ENCODE assay signal across 11 mouse cellular contexts in the genomic region with DNA sequence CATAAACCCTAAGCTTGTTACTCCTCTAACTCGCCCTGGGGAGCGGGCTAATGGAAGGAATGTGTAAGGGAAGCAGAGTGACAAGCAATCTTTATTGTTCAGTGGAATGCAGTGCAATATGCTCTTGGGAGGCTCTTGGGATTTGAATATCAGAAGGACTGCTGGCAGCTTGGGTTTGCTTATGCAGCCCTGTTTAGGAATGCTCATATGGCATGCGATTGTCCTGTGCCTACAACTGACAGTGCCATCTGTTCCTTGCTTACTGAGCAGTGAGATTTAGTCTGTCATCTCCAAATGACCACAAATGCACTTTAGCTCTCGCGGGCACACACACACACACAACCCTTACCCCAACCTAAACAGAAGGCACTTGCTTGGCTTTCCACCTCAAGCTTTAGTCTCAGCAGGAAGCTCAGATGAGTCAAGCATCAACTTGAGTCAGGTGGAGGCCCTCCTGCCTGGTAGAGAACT. TPM values are rescaled to one million over a fixed set of nuclear protein-coding genes. Genes with fewer than 3 reads are reported as not detected.
DNase-seq lines count a peak whose midpoint lies in the region; ATAC-seq and TF ChIP-seq lines count a peak whose summit lies in the region.
"Had no signal": no experiment of that assay in that cellular context is flagged by ENCODE, and none has a peak within 500 bp of the region (broad histone marks: within the 10 kb centered on the region; RNA-seq: fewer than 3 reads in every experiment).

No protein-coding gene starts in this region.

- no peak for ATAC-seq in limb, embryonic 11.5 days (ENCODE audit: insufficient number of reproducible peaks, low FRiP score, low TSS enrichment, low read depth)
- peak; percentile 62; the same call in 1 of the 2 replicates for ATAC-seq in hindbrain, embryonic 14.5 days (ENCODE audit: low FRiP score)
- ATAC-seq in megakaryocyte-erythroid progenitor cell, adult 5-6 weeks (replicated peaks; ENCODE audit: low FRiP score, low TSS enrichment, poor library complexity, severe bottlenecking) = no peak

- H3K4me1 ChIP-seq in limb, embryonic 11.5 days (ENCODE audit: control insufficient read depth, insufficient read depth, low read length) = peaks cover 7% of the 10 kb centered on the region
- peaks cover 17% of the 10 kb centered on the region for H3K4me1 ChIP-seq in limb, embryonic 10.5 days
- H3K4me1 ChIP-seq in hindbrain, embryonic 14.5 days (replicated peaks; ENCODE audit: control insufficient read depth, insufficient read depth, low read length) = peaks cover 14% of the 10 kb centered on the region
- H3K4me1 ChIP-seq: embryonic facial prominence, embryonic 12.5 days had no signal

- H3K9ac ChIP-seq in limb, embryonic 11.5 days (ENCODE audit: low read length) = no peak overlapping the region
- H3K9ac ChIP-seq in hindbrain, embryonic 14.5 days = no peak overlapping the region
- H3K9ac ChIP-seq: embryonic facial prominence, embryonic 12.5 days had no signal

- no peak for TF ChIP-seq POLR2A in myocyte (IDR thresholded peaks at IDR 0.05; ENCODE audit: insufficient read length, low read depth)

- H3K4me2 ChIP-seq in limb, embryonic 11.5 days (ENCODE audit: low read depth, severe bottlenecking) = no peak overlapping the region
- H3K4me2 ChIP-seq in hindbrain, embryonic 14.5 days (replicated peaks) = no peak overlapping the region
- peak overlapping the region; percentile 24 for H3K4me2 ChIP-seq in myocyte (ENCODE audit: low read depth)
- H3K4me2 ChIP-seq: embryonic facial prominence, embryonic 12.5 days had no signal

- H3K36me3 ChIP-seq in limb, embryonic 11.5 days (ENCODE audit: control insufficient read depth, insufficient read depth, low read length) = no peaks in the 10 kb centered on the region
- H3K36me3 ChIP-seq in limb, embryonic 10.5 days = no peaks in the 10 kb centered on the region
- H3K36me3 ChIP-seq in hindbrain, embryonic 14.5 days (replicated peaks; ENCODE audit: control insufficient read depth, insufficient read depth) = no peaks in the 10 kb centered on the region
- H3K36me3 ChIP-seq in myocyte (ENCODE audit: control insufficient read depth, insufficient read depth) = no peaks in the 10 kb centered on the region
- H3K36me3 ChIP-seq: embryonic facial prominence, embryonic 12.5 days had no signal

- H3K4me3 ChIP-seq in limb, embryonic 11.5 days (ENCODE audit: low read depth, low read length) = no peak overlapping the region
- no peak overlapping the region for H3K4me3 ChIP-seq in limb, embryonic 10.5 days
- no peak overlapping the region for H3K4me3 ChIP-seq in hindbrain, embryonic 14.5 days (replicated peaks; ENCODE audit: low read length)
- H3K4me3 ChIP-seq in myocyte = no peak overlapping the region
- H3K4me3 ChIP-seq: embryonic facial prominence, embryonic 12.5 days had no signal

- H3K27ac ChIP-seq in limb, embryonic 11.5 days (replicated peaks; ENCODE audit: low read depth, low read length) = no peak overlapping the region
- no peak overlapping the region for H3K27ac ChIP-seq in limb, embryonic 10.5 days
- H3K27ac ChIP-seq in hindbrain, embryonic 14.5 days = no peak overlapping the region
- H3K27ac ChIP-seq: embryonic facial prominence, embryonic 12.5 days; macrophage had no signal

- no peaks in the 10 kb centered on the region for H3K27me3 ChIP-seq in limb, embryonic 11.5 days (ENCODE audit: control insufficient read depth, insufficient read depth, low read length)
- no peaks in the 10 kb centered on the region for H3K27me3 ChIP-seq in limb, embryonic 10.5 days (ENCODE audit: low read depth, poor library complexity, severe bottlenecking)
- H3K27me3 ChIP-seq in hindbrain, embryonic 14.5 days (ENCODE audit: control insufficient read depth, insufficient read depth, low read length) = no peaks in the 10 kb centered on the region
- no peaks in the 10 kb centered on the region for H3K27me3 ChIP-seq in myocyte (ENCODE audit: control insufficient read depth, insufficient read depth, insufficient read length)
- H3K27me3 ChIP-seq: embryonic facial prominence, embryonic 12.5 days had no signal

- WGBS in limb, embryonic 11.5 days = 58% methylated on average over 5 of the region's 5 CpGs
- WGBS in limb, embryonic 10.5 days = 71% methylated on average over 5 of the region's 5 CpGs
- 38% methylated on average over 5 of the region's 5 CpGs for WGBS in hindbrain, embryonic 14.5 days

- intact Hi-C loops in heart, postnatal 25 days (cut with DNase I) = no loop called here

- H3ac ChIP-seq in myocyte (ENCODE audit: control insufficient read depth, insufficient read length) = no peak overlapping the region

- H3K79me2 ChIP-seq in myocyte (ENCODE audit: control insufficient read depth, insufficient read depth) = no peaks in the 10 kb centered on the region

- H3K9me3 ChIP-seq in limb, embryonic 11.5 days (ENCODE audit: control insufficient read depth, low read length) = no peaks in the 10 kb centered on the region
- H3K9me3 ChIP-seq in limb, embryonic 10.5 days (replicated peaks) = no peaks in the 10 kb centered on the region
- H3K9me3 ChIP-seq in hindbrain, embryonic 14.5 days (ENCODE audit: control insufficient read depth, low read length) = no peaks in the 10 kb centered on the region
- H3K9me3 ChIP-seq: embryonic facial prominence, embryonic 12.5 days had no signal

- DNase-seq in limb, embryonic 11.5 days (ENCODE audit: low spot score) = peak; percentile 28
- DNase-seq in limb, embryonic 10.5 days (ENCODE audit: low spot score) = no peak
- DNase-seq in cerebellum, adult 9-10 months = peak; percentile 97
- DNase-seq in hindbrain, embryonic 14.5 days (ENCODE audit: low spot score) = peak; percentile 49
- DNase-seq in ovary, postnatal 14 days (ENCODE audit: low spot score) = no peak
- DNase-seq in heart, postnatal 25 days (ENCODE audit: low spot score) = no peak
- DNase-seq: kidney, postnatal 14 days had no signal

TF ChIP-seq in myocyte, 11 proteins besides CTCF, POLR2A, EP300 and RAD21:
- TF ChIP-seq MYOD1 (IDR thresholded peaks at IDR 0.05; ENCODE audit: control insufficient read depth in 1 of 3, insufficient read length in 2 of 3, low read depth in 2 of 3) (peak; percentile 69 to 93 (median 88)), MAX (IDR thresholded peaks at IDR 0.05; ENCODE audit: low read depth) (no peak), MYOG (IDR thresholded peaks at IDR 0.05; ENCODE audit: control insufficient read depth in 1 of 3, insufficient read depth in 1 of 3, insufficient read length in 2 of 3, low read depth in 2 of 3) (peak in 1 of 3 experiments; percentile 20)

RNA-seq across cellular contexts. Expression of gene Nhlrc3, which starts 47.1 kb away (rescaled TPM):
- polyA plus RNA-seq in limb, embryonic 11.5 days (2014; fragmentation: Nextera tagmentation; extraction: Ambion mirVana) = 7.9 and 9.8 TPM in 2 replicates
- polyA plus RNA-seq in limb, embryonic 10.5 days (2016; fragmentation: Nextera tagmentation; extraction: Ambion mirVana) = 7.6 and 10.3 TPM in 2 replicates
- 8.9 and 10.0 TPM in 2 replicates for polyA plus RNA-seq in hindbrain, embryonic 14.5 days (2014; fragmentation: Nextera tagmentation; extraction: Ambion mirVana)
- 3.7 TPM for polyA plus RNA-seq in myocyte (2012; fragmentation: generic; extraction: Trizol)
- total RNA-seq in megakaryocyte-erythroid progenitor cell, adult 5-6 weeks (2014; fragmentation: Nextera tagmentation) = 8.2 and 15.1 TPM in 2 replicates
- 6.9 and 8.5 TPM in 2 replicates for total RNA-seq in megakaryocyte-erythroid progenitor cell, adult 5-6 weeks (2017)
- 1 to 10 TPM; 4.9 TPM for total RNA-seq in heart, postnatal 25 days (2021)

RNA-seq across cellular contexts. Expression of gene Proser1, which starts 47.4 kb away (rescaled TPM):
- polyA plus RNA-seq in limb, embryonic 11.5 days (2014; fragmentation: Nextera tagmentation; extraction: Ambion mirVana) = 27.4 and 28.7 TPM in 2 replicates
- polyA plus RNA-seq in limb, embryonic 10.5 days (2016; fragmentation: Nextera tagmentation; extraction: Ambion mirVana) = 22.1 and 24.3 TPM in 2 replicates
- 15.0 and 15.9 TPM in 2 replicates for polyA plus RNA-seq in hindbrain, embryonic 14.5 days (2014; fragmentation: Nextera tagmentation; extraction: Ambion mirVana)
- 6.5 TPM for polyA plus RNA-seq in myocyte (2012; fragmentation: generic; extraction: Trizol)
- total RNA-seq in megakaryocyte-erythroid progenitor cell, adult 5-6 weeks (2014; fragmentation: Nextera tagmentation) = 40.1 and 40.2 TPM in 2 replicates
- total RNA-seq in megakaryocyte-erythroid progenitor cell, adult 5-6 weeks (2017) = 6.3 and 12.5 TPM in 2 replicates
- total RNA-seq in heart, postnatal 25 days (2021) = 1 to 10 TPM; 8.8 to 9.7 TPM

Comparison
In these comparisons a context has a peak if more than half of its experiments do, and no peak if none do; other contexts are left out.
1. DNase-seq: peak in limb, embryonic 11.5 days (single experiment), cerebellum, adult 9-10 months (single experiment) and hindbrain, embryonic 14.5 days (single experiment); none in limb, embryonic 10.5 days (single experiment), ovary, postnatal 14 days (single experiment) and heart, postnatal 25 days (single experiment).